Mouse (Mus musculus) neural tube, embryonic 15.5 days (tissue): ENCODE results near the gene 1110008L16Rik. TPM values are rescaled to one million over a fixed set of nuclear protein-coding genes. Genes with fewer than 3 reads are reported as not detected.
A peak's percentile ranks its signal among the peaks of the same experiment; 100 is the strongest.

Source experiments
- ATAC-seq: fragments of 200-750 bp; cut with Nextera tagmentation; 2 replicates; pipeline ENCODE4 v1.8.0; 2017; ENCODE audit warnings: mild to moderate bottlenecking, moderate TSS enrichment, moderate library complexity; ENCODE audit not compliant: low FRiP score
- H3K27ac ChIP-seq: fragments of 300-500 bp; sonication (generic); replicated peaks from 2 replicates; pipeline ENCODE4 v1.5.1; 2015; ENCODE audit warnings: mild to moderate bottlenecking, inconsistent platforms
- H3K27me3 ChIP-seq: fragments of 300-500 bp; sonication (generic); replicated peaks from 2 replicates; pipeline ENCODE4 v1.6.1; 2015; ENCODE audit warnings: inconsistent platforms
- H3K36me3 ChIP-seq: fragments of 300-500 bp; sonication (generic); 2 replicates; pipeline ENCODE4 v1.6.1; 2015; ENCODE audit warnings: inconsistent platforms
- H3K4me1 ChIP-seq: fragments of 300-500 bp; sonication (generic); 2 replicates; pipeline ENCODE4 v1.6.1; 2015; ENCODE audit warnings: inconsistent platforms
- H3K4me2 ChIP-seq: fragments of 300-500 bp; sonication (generic); 2 replicates; pipeline ENCODE4 v1.6.1; 2015; ENCODE audit warnings: inconsistent platforms, mild to moderate bottlenecking, moderate library complexity
- H3K4me3 ChIP-seq: fragments of 300-500 bp; sonication (generic); replicated peaks from 2 replicates; pipeline ENCODE4 v1.5.1; 2015; ENCODE audit warnings: mild to moderate bottlenecking, inconsistent platforms
- H3K9ac ChIP-seq: fragments of 300-500 bp; sonication (generic); replicated peaks from 2 replicates; pipeline ENCODE4 v1.6.1; 2015; ENCODE audit warnings: mild to moderate bottlenecking, inconsistent platforms
- H3K9me3 ChIP-seq: fragments of 300-500 bp; sonication (generic); replicated peaks from 2 replicates; pipeline ENCODE4 v1.6.1; 2016; ENCODE audit warnings: inconsistent platforms
- WGBS: fragments of 180-500 bp; shearing (Covaris S2); methylation state at CpG from one replicate; pipeline ENCODE4 v1.1.7; 2015; ENCODE audit warnings: mixed read lengths; 5-methylcytosine and 5-hydroxymethylcytosine counted together
- polyA plus RNA-seq: library from polyadenylated mRNA; unstranded; fragments of >200 nt; fragmentation: Nextera tagmentation; extraction: Ambion mirVana; gene quantifications from 2 replicates; pipeline ENCODE4 v1.2.1, GENCODE M21; 2015

Gene 1110008L16Rik
- polyA plus RNA-seq, 1 experiment from 2014 or later, result 9.6 TPM

GRCm38 (mm10) chr12:55343998-55344397 is 44.6 kb downstream of the 1110008L16Rik start:
- Histone ChIP-seq H3K36me3 (no peaks in the 10 kb centered on the region), H3K4me3 (no peak overlapping the region), H3K27me3 (no peaks in the 10 kb centered on the region), H3K4me2 (peak overlapping the region; percentile 32), H3K4me1 (peaks cover 4% of the 10 kb centered on the region; the same call in 1 of the 2 replicates), H3K9me3 (no peaks in the 10 kb centered on the region), H3K9ac (0 out of 2 replicates have a peak overlapping the region, but pooled peaks have one; percentile 10), H3K27ac (peak overlapping the region; percentile 71)
- 75% methylated on average over 11 of the region's 11 CpGs for WGBS
- peak; percentile 84 for ATAC-seq

GRCm38 (mm10) chr12:55344583-55344982 is 45.2 kb downstream of the 1110008L16Rik start:
- ATAC-seq, result peak; percentile 60; the same call in 1 of the 2 replicates
- Histone ChIP-seq H3K9me3 (no peaks in the 10 kb centered on the region), H3K27me3 (no peaks in the 10 kb centered on the region), H3K27ac (peak overlapping the region; percentile 71), H3K4me2 (peak overlapping the region; percentile 32), H3K4me3 (no peak overlapping the region), H3K9ac (no peak overlapping the region), H3K36me3 (no peaks in the 10 kb centered on the region), H3K4me1 (peaks cover 4% of the 10 kb centered on the region; the same call in 1 of the 2 replicates)
- 72% methylated on average over 13 of the region's 13 CpGs for WGBS

- Histone ChIP-seq H3K4me1 (no peaks in the 10 kb centered on the region), H3K27me3 (no peaks in the 10 kb centered on the region), H3K9me3 (no peaks in the 10 kb centered on the region), H3K4me3 (no peak overlapping the region), H3K27ac (no peak overlapping the region), H3K9ac (no peak overlapping the region), H3K4me2 (no peak overlapping the region), H3K36me3 (no peaks in the 10 kb centered on the region)
- 80% methylated on average over 6 of the region's 6 CpGs for WGBS
- no peak for ATAC-seq
Measured at GRCm38 (mm10) chr12:55353423-55353822, 54.0 kb downstream of the 1110008L16Rik start.

- Histone ChIP-seq H3K36me3 (no peaks in the 10 kb centered on the region), H3K4me1 (no peaks in the 10 kb centered on the region), H3K9ac (no peak overlapping the region), H3K27ac (no peak overlapping the region), H3K4me2 (no peak overlapping the region), H3K9me3 (no peaks in the 10 kb centered on the region), H3K27me3 (no peaks in the 10 kb centered on the region), H3K4me3 (no peak overlapping the region)
- 61% methylated on average over 4 of the region's 4 CpGs for WGBS
- ATAC-seq, result no peak
Measured at GRCm38 (mm10) chr12:55354904-55355303, 55.5 kb downstream of the 1110008L16Rik start.

- Histone ChIP-seq H3K4me1 (no peaks in the 10 kb centered on the region), H3K27ac (no peak overlapping the region), H3K4me3 (no peak overlapping the region), H3K27me3 (no peaks in the 10 kb centered on the region), H3K9ac (no peak overlapping the region), H3K36me3 (no peaks in the 10 kb centered on the region), H3K4me2 (no peak overlapping the region), H3K9me3 (no peaks in the 10 kb centered on the region)
- no peak for ATAC-seq
- WGBS, result 59% methylated on average over 1 of the region's 1 CpGs
Measured at GRCm38 (mm10) chr12:55357303-55357702, 57.9 kb downstream of the 1110008L16Rik start.

- ATAC-seq, result no peak
- H3K36me3 ChIP-seq, result no peaks in the 10 kb centered on the region
Measured at GRCm38 (mm10) chr12:55360929-55361328, 61.6 kb downstream of the 1110008L16Rik start.

GRCm38 (mm10) chr12:55365083-55365482 is 65.7 kb downstream of the 1110008L16Rik start:
- no peak overlapping the region for H3K27ac ChIP-seq
- H3K27me3 ChIP-seq, result no peaks in the 10 kb centered on the region
- no peak overlapping the region for H3K4me2 ChIP-seq
- H3K9me3 ChIP-seq, result no peaks in the 10 kb centered on the region
- no peaks in the 10 kb centered on the region for H3K4me1 ChIP-seq
- 79% methylated on average over 2 of the region's 2 CpGs for WGBS
- H3K9ac ChIP-seq, result no peak overlapping the region
- no peaks in the 10 kb centered on the region for H3K36me3 ChIP-seq
- no peak for ATAC-seq
- no peak overlapping the region for H3K4me3 ChIP-seq

More at GRCm38 (mm10) chr12:55360929-55361328, 61.6 kb downstream of the 1110008L16Rik start:
- no peaks in the 10 kb centered on the region for H3K4me1 ChIP-seq
- H3K27ac ChIP-seq, result no peak overlapping the region
- no peaks in the 10 kb centered on the region for H3K27me3 ChIP-seq
- no peak overlapping the region for H3K9ac ChIP-seq
- WGBS, result 78% methylated on average over 5 of the region's 5 CpGs
- no peaks in the 10 kb centered on the region for H3K9me3 ChIP-seq
- H3K4me2 ChIP-seq, result no peak overlapping the region
- no peak overlapping the region for H3K4me3 ChIP-seq

GRCm38 (mm10) chr12:55372424-55373055 is 73.2 kb downstream of the 1110008L16Rik start:
- Histone ChIP-seq H3K27me3 (no peaks in the 10 kb centered on the region), H3K4me1 (no peaks in the 10 kb centered on the region), H3K4me3 (no peak overlapping the region), H3K9ac (no peak overlapping the region), H3K9me3 (no peaks in the 10 kb centered on the region), H3K4me2 (no peak overlapping the region), H3K27ac (no peak overlapping the region), H3K36me3 (no peaks in the 10 kb centered on the region)
- no peak for ATAC-seq
- 86% methylated on average over 3 of the region's 3 CpGs for WGBS

- H3K36me3 ChIP-seq, result no peaks in the 10 kb centered on the region
- no peaks in the 10 kb centered on the region for H3K27me3 ChIP-seq
- no peak overlapping the region for H3K4me2 ChIP-seq
- H3K9ac ChIP-seq, result no peak overlapping the region
- no peak for ATAC-seq
- H3K9me3 ChIP-seq, result no peaks in the 10 kb centered on the region
- no peak overlapping the region; the same call in 1 of the 2 replicates for H3K27ac ChIP-seq
- no peaks in the 10 kb centered on the region for H3K4me1 ChIP-seq
- H3K4me3 ChIP-seq, result no peak overlapping the region
- 93% methylated on average over 16 of the region's 16 CpGs for WGBS
Measured at GRCm38 (mm10) chr12:55376956-55377609, 77.7 kb downstream of the 1110008L16Rik start.

GRCm38 (mm10) chr12:55377610-55377980 is 78.2 kb downstream of the 1110008L16Rik start:
- Histone ChIP-seq H3K9me3 (no peaks in the 10 kb centered on the region), H3K27ac (no peak overlapping the region; the same call in 1 of the 2 replicates), H3K4me2 (no peak overlapping the region), H3K36me3 (no peaks in the 10 kb centered on the region), H3K27me3 (no peaks in the 10 kb centered on the region), H3K4me3 (no peak overlapping the region), H3K9ac (no peak overlapping the region), H3K4me1 (no peaks in the 10 kb centered on the region)
- ATAC-seq, result no peak
- WGBS, result 80% methylated on average over 6 of the region's 6 CpGs

GRCm38 (mm10) chr12:55384023-55384749 is 84.8 kb downstream of the 1110008L16Rik start, which contains the start of gene Psma6:
Gene Psma6, plus strand, starts transcription at chr12:55384222.
- Histone ChIP-seq H3K4me2 (no peak within 1 kb of the TSS), H3K9me3 (no peaks in the 10 kb centered on the region), H3K4me3 (no peak within 1 kb of the TSS), H3K4me1 (no peaks in the 10 kb centered on the region), H3K27ac (no peak within 1 kb of the TSS), H3K27me3 (no peaks in the 10 kb centered on the region), H3K36me3 (no peaks in the 10 kb centered on the region), H3K9ac (no peak within 1 kb of the TSS)
- WGBS, result 86% methylated on average over 10 of the region's 10 CpGs
- ATAC-seq, result no peak
